Mouse (Mus musculus): ENCODE data around the gene C530008M17Rik.

The C530008M17Rik gene

DNA sequence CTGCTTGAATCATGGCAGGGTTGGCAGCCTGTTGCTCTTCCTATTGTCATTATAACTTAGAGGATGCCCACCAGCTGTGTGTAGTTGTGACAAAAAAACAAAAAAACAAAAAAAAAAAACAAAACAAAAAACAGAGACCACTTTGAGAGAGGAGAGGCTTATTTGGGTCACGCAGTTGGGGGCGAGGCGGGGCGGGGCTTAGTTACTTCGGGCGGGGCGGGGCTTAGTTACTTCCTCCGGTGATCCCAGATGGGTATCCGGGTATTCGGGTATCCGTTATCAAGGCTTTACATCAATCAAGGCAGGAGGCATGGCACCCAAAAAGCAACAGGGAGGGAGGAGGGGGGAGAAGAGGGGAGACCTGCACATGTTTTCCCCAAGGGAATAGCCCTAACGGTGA lies 46.3 kb downstream of the C530008M17Rik start:
- DNase-seq (ENCODE audit: low spot score): no peak

DNA sequence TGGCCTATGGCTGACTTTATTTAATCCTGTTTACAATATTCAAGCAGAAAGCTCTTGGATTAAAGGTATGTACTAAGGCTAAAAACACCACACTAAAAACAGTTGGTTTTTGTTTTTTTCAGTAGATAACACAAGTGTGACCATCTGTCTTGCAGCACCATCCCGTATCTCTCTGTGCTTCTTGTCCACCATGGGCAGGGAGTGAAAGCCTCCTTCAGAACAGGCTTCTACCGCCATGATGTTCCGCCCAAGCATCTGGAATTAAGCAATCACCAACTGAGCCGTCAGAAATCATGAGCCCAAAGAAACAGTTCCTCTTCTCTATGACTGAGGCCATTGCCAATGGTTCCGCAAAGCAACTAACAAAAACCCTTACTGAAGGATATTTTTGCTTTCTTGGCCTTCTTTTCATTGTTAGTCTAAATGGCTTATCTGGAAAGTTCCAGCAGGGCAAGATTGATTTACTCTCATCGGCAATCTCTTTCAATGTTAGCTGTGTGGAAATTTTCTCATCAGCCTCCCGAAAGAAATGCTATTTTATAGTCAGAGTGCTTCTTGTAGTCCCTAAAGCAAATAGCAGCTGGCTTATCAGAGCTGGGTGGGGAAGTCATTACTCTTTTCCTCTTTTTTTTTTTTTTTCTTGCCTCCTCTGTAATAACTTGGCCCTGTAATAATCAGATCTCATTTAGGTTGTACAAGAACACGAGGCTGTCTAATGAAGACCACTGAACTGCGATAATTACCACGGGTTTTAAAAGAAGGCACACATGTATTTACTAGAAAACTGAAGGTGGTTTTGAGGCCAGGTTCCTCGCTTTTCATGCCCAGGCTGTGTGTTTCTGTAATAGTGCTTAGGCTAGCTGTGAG lies 49.2 kb downstream of the C530008M17Rik start:
- DNase-seq (ENCODE audit: low spot score): no peak

DNA sequence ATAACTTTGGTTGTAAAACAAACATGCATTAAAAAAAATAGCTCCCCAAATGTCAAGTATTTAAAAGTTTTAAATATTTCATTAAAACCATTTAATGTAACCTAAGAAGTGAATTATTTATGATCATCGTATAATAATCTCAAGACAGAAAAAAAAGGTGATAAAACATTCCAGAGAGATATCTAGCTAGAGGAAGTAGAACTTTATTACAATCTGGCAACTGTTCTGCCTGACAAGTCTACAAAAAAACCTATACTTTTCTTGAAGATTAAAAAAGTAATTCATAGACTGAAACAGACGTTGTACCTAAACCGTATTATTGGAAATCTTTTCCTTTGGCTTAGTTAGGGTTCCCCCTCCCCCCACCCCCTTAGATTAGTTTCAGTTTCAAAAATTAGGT lies 50.8 kb downstream of the C530008M17Rik start:
- no peak for DNase-seq (ENCODE audit: low spot score)

DNA sequence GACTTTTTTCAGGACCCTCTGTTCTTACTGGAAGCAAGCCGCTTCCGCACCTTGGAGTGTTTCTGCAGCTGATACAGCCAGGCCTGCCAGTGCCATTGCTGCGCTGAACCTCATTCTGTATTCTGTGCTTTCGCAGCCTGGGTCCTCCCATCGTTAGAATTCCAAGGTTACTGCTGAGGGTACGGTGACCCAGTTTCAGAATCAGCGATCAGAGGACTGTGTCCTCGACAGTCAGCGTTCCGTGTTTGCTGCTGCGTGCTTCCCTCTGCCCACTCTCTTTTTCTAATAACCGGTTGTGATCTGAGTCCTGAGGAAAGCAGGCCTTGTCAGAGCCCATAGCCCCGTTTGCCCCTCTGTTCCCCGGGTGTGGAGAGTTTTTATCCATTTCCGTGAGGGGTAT lies 51.7 kb downstream of the C530008M17Rik start:
- DNase-seq (ENCODE audit: low spot score): no peak

DNA sequence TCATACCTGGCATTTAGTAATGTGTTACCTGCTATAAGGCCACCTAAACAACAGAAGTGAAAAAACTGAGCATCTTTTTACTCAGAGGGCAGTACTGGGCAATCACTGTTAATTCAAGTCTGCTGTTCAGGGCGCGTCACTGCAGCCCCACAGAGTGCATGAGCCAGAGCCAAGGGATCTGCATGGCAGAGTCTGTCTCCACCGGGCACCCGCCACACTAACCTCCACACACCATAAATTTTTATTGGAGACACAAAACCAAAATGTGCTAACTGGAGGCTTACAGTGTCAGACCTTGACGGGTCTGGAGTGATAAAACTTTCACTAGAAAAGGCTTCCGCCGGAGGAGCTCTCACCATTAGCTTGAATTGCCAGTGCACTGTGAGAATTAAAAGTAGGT lies 57.4 kb downstream of the C530008M17Rik start:
- no peak for DNase-seq (ENCODE audit: low spot score)

DNA sequence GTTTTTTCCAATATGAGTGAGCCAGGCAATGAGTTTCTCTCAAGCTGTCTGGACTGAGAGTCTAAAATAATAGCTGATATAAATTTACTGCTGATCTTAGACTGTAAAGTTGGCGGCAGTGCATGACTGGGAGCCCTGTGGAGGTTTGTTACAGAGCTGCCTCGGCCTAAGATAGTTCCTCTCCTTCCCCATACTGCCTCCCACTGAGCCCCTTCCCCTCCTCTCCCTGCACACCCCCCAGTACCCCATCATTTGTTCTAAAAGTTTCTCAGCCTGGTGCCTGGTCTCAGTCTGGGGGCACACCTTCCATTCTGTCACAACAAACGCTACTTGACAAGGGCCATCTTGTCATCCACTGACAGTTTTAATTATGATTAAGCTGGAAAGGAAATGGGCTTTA lies 63.6 kb downstream of the C530008M17Rik start:
- DNase-seq (ENCODE audit: low spot score): no peak

DNA sequence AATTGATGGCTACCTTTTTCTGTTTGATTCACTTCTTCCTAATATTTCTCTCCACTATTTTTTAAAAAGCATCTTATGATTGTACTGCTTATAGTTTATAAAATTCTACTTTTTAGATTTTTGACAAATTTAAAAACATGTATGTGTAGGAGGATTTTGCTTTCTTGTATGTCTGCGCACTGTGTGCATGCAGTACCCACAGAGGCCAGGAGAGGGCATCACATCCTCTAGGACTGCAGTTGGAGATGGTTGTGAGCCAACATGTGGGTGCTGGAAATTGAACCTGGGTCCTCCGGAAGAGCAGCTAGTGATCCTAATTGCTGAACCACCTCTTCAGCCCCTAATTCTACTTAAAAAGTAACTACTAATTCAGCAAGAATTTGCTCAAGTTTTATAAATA lies 68.6 kb downstream of the C530008M17Rik start:
- DNase-seq (ENCODE audit: low spot score): no peak

DNA sequence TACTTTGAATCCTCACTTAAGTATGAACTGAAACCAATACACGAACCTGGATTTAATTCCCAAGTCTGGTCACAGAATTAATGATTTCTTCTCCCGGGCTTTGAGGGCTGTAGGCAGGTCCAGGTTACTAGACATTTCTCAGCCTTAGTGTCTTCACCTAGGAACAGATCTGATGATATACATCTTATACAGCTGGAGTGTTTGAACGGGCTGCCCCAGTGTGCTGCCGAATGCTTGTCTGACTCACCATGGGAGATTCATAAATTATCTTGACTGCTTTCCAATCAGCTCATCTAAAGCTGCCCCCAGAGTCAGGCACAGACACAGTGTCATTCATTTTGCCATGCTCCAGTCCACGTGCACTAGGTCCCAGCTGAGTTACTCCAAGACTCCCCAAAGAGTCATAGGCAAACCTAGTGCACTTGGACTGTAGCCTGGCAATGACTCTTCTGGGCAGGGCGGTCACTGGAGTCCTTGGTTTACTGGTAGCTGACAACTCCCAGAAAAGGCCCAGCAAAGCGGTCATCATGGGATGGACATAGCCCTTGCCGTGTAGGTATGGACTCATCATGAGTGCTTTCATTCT lies 70.3 kb downstream of the C530008M17Rik start:
- DNase-seq (ENCODE audit: low spot score): no peak

DNA sequence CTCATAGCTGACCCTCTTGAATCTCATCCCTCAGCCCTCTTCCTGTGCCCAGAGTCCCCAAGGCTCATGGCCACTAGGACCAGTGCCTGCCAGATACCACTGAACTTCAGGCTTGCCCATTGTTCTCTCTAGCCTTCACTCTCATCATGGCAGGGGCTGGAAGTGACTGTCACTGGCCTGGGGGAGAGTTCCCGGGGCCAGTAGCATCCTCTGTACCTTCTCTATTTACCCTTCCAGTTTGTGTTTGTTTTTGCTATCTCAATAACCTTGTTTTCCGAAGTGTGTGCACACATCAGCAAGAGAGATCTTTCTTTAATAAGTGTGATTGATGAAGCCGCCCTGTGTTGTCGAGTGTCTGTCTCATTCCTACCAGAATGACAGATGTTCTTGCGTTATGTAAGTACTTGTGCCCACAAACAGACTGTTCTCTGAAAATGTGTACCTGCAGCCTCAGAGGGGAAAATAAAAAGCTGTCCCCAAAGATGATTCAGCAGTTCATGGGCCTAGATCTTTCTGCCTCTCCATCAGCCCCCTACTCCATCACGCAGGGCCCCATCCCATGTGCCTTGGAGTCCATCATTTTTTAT lies 76.8 kb downstream of the C530008M17Rik start:
- DNase-seq (ENCODE audit: low spot score): no peak

DNA sequence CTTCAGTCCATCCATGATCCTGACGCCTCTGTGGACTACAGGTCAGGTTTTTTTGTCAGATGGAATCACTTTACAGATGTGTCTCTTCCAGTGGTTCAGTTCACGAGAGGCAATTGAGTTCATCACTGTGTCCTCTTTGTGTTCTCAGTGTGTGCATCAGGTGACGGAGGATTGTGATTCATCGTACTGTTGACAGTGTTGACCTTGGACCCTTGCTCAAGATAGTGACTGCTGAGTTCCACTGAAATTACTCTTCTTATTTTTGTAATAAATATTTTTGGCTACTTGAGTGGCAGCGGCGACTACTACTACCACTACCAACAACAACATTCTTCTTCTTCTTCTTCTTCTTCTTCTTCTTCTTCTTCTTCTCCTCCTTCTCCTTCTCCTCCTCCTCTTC lies 85.2 kb downstream of the C530008M17Rik start:
- no peak for DNase-seq (ENCODE audit: low spot score)

DNA sequence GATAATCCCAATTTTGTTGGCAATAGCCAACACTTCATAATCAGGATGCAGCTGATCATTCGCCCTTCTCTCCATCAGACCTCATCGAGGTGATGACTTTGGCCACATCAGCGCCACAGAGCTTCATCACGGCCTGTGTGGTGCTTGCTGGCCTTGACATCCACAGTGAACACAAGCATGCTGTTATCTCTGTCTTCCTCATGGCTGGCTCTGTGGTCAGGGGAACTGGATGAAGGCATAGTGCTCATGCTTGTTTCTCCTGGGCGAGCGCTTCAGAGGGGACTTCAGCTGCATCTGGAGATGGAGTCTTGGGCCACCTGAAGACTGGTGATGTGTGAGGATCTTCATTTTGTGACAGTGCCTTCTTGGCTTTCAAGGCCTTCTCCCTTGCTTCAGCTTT lies 85.8 kb downstream of the C530008M17Rik start:
- DNase-seq (ENCODE audit: low spot score): no peak

DNA sequence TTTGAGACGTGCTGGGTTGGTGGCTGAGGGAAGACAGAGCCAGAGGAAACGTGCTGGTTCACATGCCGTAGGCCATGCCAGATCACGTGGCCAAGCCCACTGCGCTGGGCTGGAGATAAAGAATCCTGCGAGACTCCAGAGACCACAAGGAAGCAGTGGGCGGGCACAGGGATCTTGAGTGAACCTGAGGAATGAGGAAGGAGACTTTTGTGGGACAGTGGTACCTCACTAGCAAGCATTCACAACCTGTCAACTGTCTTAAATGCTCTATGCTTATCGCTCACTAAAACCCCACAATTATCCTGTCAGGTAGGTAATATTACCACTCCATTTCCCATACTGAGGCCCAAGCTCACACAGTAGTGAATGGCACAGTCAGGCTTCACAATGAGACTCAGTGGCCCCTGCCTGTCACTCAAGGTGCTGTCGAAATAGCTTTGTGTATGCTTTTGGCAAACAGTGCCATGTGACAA lies 88.5 kb downstream of the C530008M17Rik start:
- DNase-seq (ENCODE audit: low spot score): no peak

DNA sequence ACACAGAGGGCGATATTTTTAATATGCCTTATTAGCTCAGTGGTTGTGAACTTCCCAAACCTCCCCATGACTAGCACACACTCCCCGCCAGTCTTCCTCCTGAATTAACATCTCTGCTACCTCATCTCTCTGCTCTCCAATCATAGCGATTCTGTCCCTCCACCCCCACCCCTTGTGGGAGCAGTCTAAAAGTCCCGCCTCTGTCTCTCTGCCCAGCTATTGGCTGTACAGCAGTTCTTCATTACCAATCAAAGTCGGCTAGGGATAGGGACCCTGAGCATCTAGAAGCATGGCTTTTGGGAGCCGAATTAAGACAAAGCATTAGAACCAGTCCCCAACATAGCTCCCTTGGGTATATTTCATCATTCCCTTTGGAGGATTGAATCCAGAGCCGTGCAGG lies 91.5 kb downstream of the C530008M17Rik start:
- no peak for DNase-seq (ENCODE audit: low spot score)

DNA sequence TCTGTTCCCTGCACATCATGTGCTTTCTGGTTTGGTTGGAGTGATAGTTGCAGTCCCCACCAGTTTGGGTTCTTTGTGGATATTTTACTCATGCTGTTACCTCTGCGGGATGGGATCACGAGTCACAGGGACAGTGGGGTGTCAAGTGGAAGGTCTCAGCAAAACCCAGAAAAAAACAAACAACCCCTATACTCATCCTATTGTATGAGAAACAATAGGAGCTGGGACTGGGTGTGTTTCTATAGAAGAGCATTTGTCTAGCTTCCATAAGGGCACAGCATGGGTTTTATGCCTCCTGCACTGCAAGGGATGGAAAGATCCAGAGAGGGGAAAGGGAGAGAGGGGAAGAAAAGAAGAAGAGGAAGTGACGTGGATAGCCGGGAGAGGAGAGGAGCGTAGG lies 96.0 kb downstream of the C530008M17Rik start:
- DNase-seq (ENCODE audit: low spot score): no peak

DNA sequence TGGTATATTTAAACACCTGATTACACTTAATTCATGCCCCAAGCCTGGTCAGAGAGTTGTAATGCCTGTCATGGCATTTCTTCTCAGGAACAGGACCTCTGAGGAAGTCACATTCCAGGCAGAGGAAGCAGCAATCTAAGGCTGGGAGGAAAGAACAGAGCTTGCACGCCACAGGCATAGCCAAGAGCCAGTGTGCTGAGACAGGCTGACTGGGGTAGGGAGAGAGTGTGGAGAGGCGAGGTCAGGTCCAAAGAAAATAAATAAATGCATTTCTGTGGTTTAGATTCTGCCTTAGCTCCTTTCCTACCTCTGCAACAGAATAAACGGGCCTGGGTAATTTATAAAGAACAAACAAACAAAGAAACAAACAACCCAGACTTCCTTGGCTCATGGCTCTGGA lies 104.0 kb downstream of the C530008M17Rik start:
- DNase-seq (ENCODE audit: low spot score): no peak

DNA sequence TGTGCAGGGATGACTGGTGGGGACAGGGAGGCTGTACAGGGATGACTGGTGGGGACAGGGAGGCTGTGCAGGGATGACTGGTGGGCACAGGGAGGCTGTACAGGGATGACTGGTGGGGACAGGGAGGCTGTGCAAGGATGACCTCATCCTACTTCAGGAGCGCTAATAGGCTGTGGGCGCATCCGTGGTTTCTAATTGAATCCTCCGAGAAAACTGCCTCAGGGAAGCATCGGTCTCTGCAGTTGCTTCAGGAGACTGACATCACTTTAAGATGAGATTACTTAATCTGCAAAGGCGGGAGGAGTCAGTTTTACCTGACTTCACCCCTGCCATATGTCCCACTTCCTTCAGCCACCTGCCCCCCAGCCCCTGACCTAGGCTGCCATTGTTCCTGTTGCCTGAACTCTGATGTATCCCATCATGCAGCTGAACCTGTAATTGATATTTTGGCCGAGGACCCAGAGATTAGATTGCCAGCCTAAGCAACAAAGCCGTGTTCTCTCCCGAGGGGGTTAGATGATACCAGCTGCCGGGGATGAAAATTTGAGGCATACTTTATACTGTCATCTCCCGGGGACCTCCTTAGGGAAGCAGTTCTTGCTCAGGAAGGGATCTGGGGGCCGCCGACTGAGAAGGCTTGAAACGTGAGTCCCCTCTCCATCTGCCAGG lies 105.9 kb downstream of the C530008M17Rik start:
- no peak for DNase-seq (ENCODE audit: low spot score)

DNA sequence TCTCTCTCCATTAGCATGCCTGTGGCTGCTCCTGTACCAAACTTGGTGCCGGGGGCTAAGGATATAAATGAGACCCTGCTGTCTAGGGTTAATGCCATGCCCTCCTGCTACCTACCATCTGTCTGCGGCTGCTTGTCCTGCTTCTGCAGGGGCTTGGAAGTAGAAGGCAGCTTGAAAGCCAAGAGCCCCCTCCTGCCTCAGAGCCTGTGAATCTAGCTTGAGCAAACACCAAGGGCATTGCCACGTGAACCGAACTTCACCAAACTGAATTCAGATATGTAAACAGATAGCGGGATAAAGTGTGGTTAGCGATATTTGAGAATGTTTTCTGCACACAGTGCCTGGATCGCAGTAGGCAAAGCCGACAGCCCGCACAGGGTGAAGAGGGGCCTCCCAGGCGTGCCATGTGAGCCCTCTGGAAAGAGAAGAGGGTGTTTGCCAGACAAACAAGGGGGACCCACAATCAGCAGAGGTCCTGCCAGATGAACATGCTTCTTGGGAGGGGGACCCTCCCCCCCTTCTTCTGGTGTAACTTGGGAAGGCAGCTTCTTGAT lies 106.9 kb downstream of the C530008M17Rik start:
- no peak for DNase-seq (ENCODE audit: low spot score)

DNA sequence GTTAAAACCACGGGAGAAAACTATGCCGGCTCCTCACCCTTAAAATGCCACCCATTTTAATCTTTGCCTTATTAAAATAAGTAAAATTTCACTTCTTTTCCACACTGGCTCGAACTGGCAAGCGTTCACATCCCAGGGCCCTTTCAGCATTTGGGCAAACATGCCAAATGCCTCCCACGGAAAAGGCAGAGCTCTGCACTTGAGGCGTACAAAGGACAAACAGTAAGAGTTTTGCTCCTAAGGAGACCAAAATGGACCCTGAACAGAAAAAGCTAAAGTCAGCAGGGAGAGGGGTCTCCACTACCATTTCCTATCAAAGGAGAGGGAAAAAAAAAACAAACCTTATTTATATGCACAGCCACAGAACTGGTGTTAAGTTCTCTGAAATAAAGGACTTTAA lies 107.4 kb downstream of the C530008M17Rik start:
- no peak for DNase-seq (ENCODE audit: low spot score)

DNA sequence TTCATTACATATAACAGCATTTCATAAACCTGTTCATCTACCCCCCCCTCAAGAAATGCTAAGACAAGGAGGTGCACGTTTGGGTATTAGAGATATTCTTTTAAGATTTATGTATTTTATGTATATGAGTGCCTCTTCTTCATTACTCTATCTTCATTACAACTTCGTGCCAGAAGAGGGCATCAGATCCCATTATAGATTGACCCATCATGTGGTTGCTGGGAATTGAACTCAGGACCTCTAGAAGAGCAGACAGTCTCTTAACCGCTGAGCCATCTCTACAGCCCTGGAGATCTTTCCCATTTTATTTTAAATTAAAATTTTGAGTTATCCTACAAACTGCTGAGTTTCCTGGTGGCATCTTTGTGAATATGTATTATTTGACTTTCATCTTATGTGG lies 112.7 kb downstream of the C530008M17Rik start:
- no peak for DNase-seq (ENCODE audit: low spot score)

DNA sequence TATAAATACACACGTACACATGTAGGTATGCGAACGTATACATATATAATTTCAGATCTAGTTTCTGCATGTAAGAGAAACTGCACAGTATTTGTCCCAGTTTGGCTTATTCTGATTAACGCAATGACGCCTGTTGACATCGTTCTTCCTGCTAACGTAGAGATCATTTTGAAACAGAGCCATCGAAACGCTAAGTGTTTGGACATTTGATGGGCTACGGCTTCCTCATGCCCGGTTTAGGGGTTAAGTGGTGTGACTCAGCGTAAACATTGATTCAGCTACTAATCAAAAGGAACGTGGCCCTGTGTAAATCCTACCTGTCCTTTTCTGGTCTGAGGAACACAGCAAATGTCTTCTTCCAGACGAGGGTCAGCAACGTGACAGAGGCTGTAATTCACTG lies 113.3 kb downstream of the C530008M17Rik start:
- DNase-seq (ENCODE audit: low spot score): no peak

DNA sequence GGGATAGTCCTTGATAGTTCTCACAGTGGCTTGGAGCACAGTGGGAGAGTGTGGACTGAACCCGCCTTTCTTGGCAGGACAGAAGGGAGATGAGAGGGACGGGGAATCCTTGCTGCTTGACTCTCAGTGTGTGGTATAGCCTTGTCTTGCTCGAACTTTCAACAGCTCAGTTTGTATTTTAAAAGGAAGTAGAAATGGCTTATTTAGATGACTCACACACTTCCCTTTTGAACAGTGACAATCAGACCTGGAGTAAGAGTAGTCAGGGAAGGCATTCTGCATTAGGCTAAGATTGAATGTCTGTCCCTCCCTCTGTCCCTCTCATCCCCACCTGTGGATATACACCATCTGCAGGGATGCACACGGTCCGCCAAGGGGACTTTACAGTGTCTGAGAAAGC lies 115.1 kb downstream of the C530008M17Rik start:
- no peak for DNase-seq (ENCODE audit: low spot score)

DNA sequence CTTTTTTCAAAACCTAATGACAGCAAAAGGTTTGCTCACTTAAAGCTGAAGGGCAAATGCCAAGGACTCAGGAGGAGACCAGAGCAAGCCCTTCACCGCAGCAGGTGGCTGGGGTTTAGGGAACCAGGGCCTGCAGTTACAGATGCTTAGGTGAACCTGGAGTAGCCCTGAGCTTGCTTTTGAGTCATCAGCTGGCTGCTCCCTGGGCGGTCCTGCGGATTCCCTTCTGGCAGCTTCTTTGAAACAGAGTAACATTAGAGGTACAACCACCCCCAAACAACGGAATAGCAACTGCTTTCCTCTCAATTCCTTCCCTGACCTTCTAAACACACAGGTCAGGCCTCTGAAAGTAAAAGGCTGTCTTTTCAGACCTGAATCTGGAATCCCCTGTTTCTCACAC lies 116.5 kb downstream of the C530008M17Rik start:
- no peak for DNase-seq (ENCODE audit: low spot score)
